Mouse (Mus musculus) embryo, embryonic 11.5 days (tissue): ENCODE measurements at regions not wholly inside any gene's neighbourhood (a gene's known extent, or its start where the extent isn't known, plus 50 kb on each side); places are given as distances from the start of the nearest gene placed in this dataset.

Experiments
- DNase-seq: peaks from one replicate; pipeline ENCODE4 v3.0.0-alpha.2; 2012; ENCODE audit warnings: low read depth, low spot score

DNA sequence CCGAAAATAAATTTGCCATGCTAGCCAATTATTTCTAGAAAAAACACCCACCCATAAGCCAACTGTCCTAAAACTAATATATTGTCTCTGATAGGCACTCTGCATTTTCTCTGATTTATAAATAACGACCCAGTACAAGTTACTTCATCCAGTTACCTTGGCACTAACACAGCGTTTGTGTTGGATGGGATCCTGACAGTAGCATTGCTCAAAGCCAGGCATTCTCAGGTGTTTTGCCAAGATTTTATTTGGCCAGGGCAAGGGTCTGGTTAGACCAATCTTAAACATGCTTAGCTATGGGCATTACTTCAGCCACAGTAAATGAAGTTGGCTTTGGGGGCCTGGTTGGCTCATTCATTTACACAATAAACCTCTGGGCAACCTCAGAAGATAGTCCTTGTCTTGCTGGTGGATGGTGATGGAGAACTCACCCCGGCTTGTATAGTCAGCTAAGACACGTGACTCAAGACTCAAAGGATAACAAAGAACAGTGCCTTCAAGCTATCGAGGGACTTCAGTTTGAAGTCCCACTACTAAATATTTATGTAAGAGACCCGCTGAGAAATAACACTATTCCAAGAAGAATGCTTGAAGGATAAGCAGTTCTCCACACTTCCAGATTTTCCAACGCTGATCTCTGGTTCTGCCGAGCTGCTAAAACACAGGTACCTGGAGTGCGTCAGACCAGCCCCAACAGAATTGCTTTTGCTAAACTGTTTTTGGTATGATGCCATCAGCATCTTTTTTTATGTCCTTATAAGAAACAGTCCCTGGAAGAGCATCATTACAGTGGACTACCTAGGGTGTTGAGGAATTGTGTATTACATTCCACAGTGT lies 125.0 kb upstream of the Pkdcc start:
- DNase-seq, result no peak

- no peak for DNase-seq
Observed at GRCm38 (mm10) chr17:83093862-83094261, 121.2 kb upstream of the Pkdcc start.

DNA sequence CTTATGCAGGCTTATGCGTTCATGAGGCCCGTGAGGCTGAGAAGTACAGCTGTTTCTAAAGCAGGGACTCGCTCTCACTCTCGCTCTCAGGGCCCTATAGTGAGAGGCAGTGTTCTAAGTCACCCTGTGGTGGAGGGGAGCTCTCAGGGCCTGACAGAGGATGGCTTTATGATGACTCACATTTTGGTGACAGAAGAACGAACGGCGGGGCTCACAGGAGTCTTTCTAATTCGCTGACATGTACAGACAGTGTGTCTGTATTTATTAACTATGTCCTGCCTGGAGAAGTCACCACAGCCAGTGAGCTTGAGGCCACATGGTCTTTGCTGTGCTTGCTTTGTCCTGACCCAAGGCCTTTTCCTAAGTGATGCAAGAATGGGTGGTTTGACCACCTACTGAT lies 118.6 kb upstream of the Pkdcc start:
- DNase-seq, result no peak

DNA sequence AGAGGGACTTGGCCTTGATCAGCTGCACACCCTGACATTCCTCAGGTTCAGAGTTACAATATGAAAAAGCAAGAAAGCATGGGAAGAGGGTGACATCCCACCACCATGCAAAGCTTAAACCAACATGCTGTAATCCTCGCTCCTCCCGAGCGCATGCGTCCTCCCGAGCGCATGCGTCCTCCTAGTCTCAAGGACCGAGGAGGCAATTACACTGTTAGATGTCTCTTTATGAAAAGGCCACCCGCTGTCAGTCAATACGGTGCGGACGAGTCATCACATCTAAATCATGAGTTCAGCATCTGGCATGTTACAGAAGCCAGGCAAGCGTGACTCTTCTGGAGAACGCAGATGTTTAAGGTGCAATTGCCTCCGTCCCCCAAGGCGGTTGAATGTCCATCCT lies 117.1 kb upstream of the Pkdcc start:
- no peak for DNase-seq

- no peak for DNase-seq
Observed at GRCm38 (mm10) chr17:83098679-83099413, 116.2 kb upstream of the Pkdcc start.

- DNase-seq, result no peak
Observed at GRCm38 (mm10) chr17:83101035-83101434, 114.1 kb upstream of the Pkdcc start.

- no peak for DNase-seq
Observed at GRCm38 (mm10) chr17:83101756-83102155, 113.3 kb upstream of the Pkdcc start.

GRCm38 (mm10) chr17:83102675-83103412 lies 112.2 kb upstream of the Pkdcc start:
- DNase-seq, result no peak

DNA sequence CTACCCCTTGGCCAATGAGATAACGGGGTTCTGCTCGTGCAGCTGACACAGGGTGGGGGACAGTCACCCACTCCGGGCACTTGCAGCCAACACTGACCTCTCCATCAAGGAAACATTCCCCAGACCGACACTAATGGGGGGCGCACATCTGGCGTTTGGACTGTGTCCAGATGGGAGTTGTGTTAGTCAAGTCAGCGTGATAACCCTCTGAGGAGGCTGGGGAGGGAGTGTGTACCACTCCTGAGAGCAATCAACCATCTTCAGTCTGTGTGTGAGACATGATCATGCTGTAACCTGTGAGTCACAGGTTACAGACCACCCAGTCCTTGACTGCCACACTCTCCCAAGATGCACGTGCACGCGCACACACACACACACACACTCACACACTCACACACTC lies 106.9 kb upstream of the Pkdcc start:
- no peak for DNase-seq

GRCm38 (mm10) chr17:83109792-83110440 lies 105.2 kb upstream of the Pkdcc start:
- DNase-seq, result no peak

GRCm38 (mm10) chr17:83110556-83110955 lies 104.5 kb upstream of the Pkdcc start:
- no peak for DNase-seq

DNA sequence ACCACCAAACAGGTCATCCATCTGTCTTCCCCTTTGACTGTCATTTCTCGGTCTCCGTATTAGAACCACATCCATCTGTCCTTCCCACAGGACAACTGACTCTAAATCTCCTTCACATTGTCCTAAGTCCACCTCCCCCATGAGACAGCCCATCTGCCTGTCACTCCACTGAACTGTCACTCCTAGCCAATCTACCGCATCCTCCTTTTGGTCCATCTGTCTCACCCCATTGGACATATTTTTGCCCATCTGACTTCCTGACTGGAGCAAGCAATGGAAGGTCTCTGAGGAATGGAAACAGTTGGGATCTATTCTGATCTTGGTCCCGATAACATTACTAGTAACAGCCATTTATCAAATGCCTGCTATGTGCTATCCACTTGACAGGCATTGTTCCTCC lies 99.9 kb upstream of the Pkdcc start:
- no peak for DNase-seq

GRCm38 (mm10) chr17:83115832-83116480 lies 99.1 kb upstream of the Pkdcc start:
- DNase-seq, result no peak

DNA sequence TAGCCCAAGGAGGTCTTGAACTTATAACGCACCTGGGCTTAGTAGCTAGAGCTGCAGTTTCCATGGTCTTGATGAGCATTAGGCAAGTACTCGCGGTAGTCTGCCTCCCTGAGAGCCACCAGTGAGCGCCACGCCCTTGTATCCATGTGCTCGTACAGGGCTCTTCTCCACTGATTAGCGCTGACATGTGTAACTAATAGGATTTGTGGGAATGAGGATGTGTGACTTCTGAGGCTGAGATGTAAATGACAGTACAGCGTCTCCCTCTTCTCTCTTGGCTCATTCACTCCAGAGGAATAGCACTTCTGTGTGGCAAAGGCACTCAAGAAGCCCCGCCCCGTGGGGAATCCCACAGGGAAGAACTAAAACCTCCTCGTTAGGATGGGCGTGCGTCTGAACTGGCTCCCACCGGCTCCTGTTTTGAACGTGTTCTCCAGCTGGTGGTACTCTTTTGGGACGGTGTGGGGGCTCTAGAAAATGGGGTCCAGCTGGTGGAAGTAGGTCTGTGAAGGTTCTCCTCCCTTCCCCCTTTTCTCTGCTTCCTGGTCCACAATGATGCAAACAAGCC lies 94.3 kb upstream of the Pkdcc start:
- no peak for DNase-seq

GRCm38 (mm10) chr17:83122525-83123280 lies 92.4 kb upstream of the Pkdcc start:
- DNase-seq, result no peak

DNA sequence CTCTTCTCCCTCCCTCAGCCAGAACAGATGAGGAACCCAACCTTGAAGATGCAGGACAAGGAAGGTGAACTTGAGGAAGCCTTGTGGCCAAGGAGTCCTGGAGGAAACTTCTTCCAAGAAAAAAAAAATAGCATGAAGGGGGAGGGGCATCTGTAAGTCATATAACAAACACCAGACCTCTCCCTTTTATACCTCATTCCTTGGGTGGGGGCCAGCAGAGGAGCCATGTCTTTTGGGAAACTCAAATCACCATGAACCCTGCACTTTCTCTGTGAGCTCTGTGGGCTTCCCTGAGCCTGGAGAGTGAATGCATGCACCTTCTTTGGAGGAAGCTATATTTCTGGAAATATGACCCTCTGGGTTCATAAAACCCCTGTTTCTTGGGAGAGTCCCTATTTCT lies 90.0 kb upstream of the Pkdcc start:
- DNase-seq, result no peak

- no peak for DNase-seq
Observed at GRCm38 (mm10) chr17:83127842-83128241, 87.2 kb upstream of the Pkdcc start.

GRCm38 (mm10) chr17:83128843-83129544 lies 86.1 kb upstream of the Pkdcc start:
- DNase-seq, result no peak

DNA sequence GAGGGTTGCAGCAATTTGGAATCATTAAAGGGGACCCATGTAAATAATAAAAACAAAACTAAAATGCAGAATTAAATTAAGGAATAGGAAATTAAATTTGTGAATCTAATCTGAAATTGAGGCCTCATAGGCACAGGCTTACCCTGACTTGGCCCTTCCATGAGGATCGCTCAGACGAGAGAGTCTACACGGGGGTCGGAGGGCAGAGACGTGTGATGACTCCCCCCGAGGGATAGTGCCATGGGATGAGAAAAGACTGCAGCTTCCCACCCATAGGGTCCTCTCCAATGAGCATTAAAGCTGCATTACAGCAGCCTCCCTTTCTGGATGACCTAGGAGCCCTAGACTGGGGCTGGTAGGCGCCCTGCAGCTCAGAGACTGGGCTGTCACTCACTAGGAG lies 85.4 kb upstream of the Pkdcc start:
- DNase-seq, result no peak

- DNase-seq, result no peak
Observed at GRCm38 (mm10) chr17:83133201-83133600, 81.9 kb upstream of the Pkdcc start.
